Mouse (Mus musculus) ZHBTc4 (cell line): ENCODE measurements at regions not wholly inside any gene's neighbourhood (a gene's known extent, or its start where the extent isn't known, plus 50 kb on each side); places are given as distances from the start of the nearest gene placed in this dataset.

Experiments
- DNase-seq: peaks from one replicate; pipeline ENCODE4 v3.0.0-alpha.2; 2011; ENCODE audit warnings: low read depth, low spot score

GRCm38 (mm10) chr4:69973566-69973965 is 436.7 kb downstream of the Cdk5rap2 start:
- no peak for DNase-seq

- no peak for DNase-seq
Observed at GRCm38 (mm10) chr4:69971721-69972120, 438.5 kb downstream of the Cdk5rap2 start.

GRCm38 (mm10) chr4:69968424-69968823 is 441.8 kb downstream of the Cdk5rap2 start:
- DNase-seq: no peak
